Mouse (Mus musculus): ENCODE data around the gene Tmcc1. TPM values are rescaled to one million over a fixed set of nuclear protein-coding genes. Genes with fewer than 3 reads are reported as not detected.
A peak's percentile ranks its signal among the peaks of the same experiment; 100 is the strongest.
"Not testable (repeated sequence)": the region's sequence is repeated elsewhere in the genome, so short reads cannot be mapped to it uniquely, and the experiment has no call there.

Tmcc1 gene
- total RNA-seq, 2 experiments from 2014 or later = 14.7 to 18.3 TPM

- no peak for ATAC-seq (replicated peaks; ENCODE audit: low FRiP score, poor library complexity, severe bottlenecking)
Observed at GRCm38 (mm10) chr6:116154854-116155624, 38.2 kb downstream of the Tmcc1 start.

GRCm38 (mm10) chr6:116147386-116147785 lies 45.9 kb downstream of the Tmcc1 start:
- no peak for ATAC-seq (replicated peaks; ENCODE audit: low FRiP score, poor library complexity, severe bottlenecking)

- ATAC-seq (replicated peaks; ENCODE audit: low FRiP score, poor library complexity, severe bottlenecking) = no peak
Observed at GRCm38 (mm10) chr6:116141696-116142095, 51.6 kb downstream of the Tmcc1 start.

GRCm38 (mm10) chr6:116140782-116141181 lies 52.5 kb downstream of the Tmcc1 start:
- no peak for ATAC-seq (replicated peaks; ENCODE audit: low FRiP score, poor library complexity, severe bottlenecking)

GRCm38 (mm10) chr6:116139143-116139856 lies 54.0 kb downstream of the Tmcc1 start:
- no peak for ATAC-seq (replicated peaks; ENCODE audit: low FRiP score, poor library complexity, severe bottlenecking)

- ATAC-seq (replicated peaks; ENCODE audit: low FRiP score, poor library complexity, severe bottlenecking) = no peak
Observed at GRCm38 (mm10) chr6:116135971-116136632, 57.2 kb downstream of the Tmcc1 start.

GRCm38 (mm10) chr6:116133756-116134155 lies 59.5 kb downstream of the Tmcc1 start:
- ATAC-seq (replicated peaks; ENCODE audit: low FRiP score, poor library complexity, severe bottlenecking) = no peak

- ATAC-seq (replicated peaks; ENCODE audit: low FRiP score, poor library complexity, severe bottlenecking) = no peak
Observed at GRCm38 (mm10) chr6:116131771-116132170, 61.5 kb downstream of the Tmcc1 start.

- no peak for ATAC-seq (replicated peaks; ENCODE audit: low FRiP score, poor library complexity, severe bottlenecking)
Observed at GRCm38 (mm10) chr6:116128710-116129109, 64.6 kb downstream of the Tmcc1 start.

GRCm38 (mm10) chr6:116127918-116128443 lies 65.3 kb downstream of the Tmcc1 start:
- no peak for ATAC-seq (replicated peaks; ENCODE audit: low FRiP score, poor library complexity, severe bottlenecking)

GRCm38 (mm10) chr6:116126577-116126976 lies 66.7 kb downstream of the Tmcc1 start:
- ATAC-seq (replicated peaks; ENCODE audit: low FRiP score, poor library complexity, severe bottlenecking) = no peak

- ATAC-seq (replicated peaks; ENCODE audit: low FRiP score, poor library complexity, severe bottlenecking) = no peak
Observed at GRCm38 (mm10) chr6:116122881-116123280, 70.4 kb downstream of the Tmcc1 start.

- ATAC-seq (replicated peaks; ENCODE audit: low FRiP score, poor library complexity, severe bottlenecking) = no peak
Observed at GRCm38 (mm10) chr6:116119669-116120068, 73.6 kb downstream of the Tmcc1 start.

- not testable (repeated sequence) for ATAC-seq (replicated peaks; ENCODE audit: low FRiP score, poor library complexity, severe bottlenecking)
Observed at GRCm38 (mm10) chr6:116116634-116117033, 76.7 kb downstream of the Tmcc1 start.

- no peak for ATAC-seq (replicated peaks; ENCODE audit: low FRiP score, poor library complexity, severe bottlenecking)
Observed at GRCm38 (mm10) chr6:116110588-116110987, 82.7 kb downstream of the Tmcc1 start.

- peak; percentile 77 for ATAC-seq (replicated peaks; ENCODE audit: low FRiP score, poor library complexity, severe bottlenecking)
Observed at GRCm38 (mm10) chr6:116107471-116108358, 85.6 kb downstream of the Tmcc1 start.

- ATAC-seq (replicated peaks; ENCODE audit: low FRiP score, poor library complexity, severe bottlenecking) = 0 out of 2 replicates have a peak, but pooled peaks have one; percentile 21
Observed at GRCm38 (mm10) chr6:116106967-116107470, 86.3 kb downstream of the Tmcc1 start.

GRCm38 (mm10) chr6:116097579-116097978 lies 95.7 kb downstream of the Tmcc1 start:
- no peak for ATAC-seq (replicated peaks; ENCODE audit: low FRiP score, poor library complexity, severe bottlenecking)

- no peak for ATAC-seq (replicated peaks; ENCODE audit: low FRiP score, poor library complexity, severe bottlenecking)
Observed at GRCm38 (mm10) chr6:116089402-116089801, 103.9 kb downstream of the Tmcc1 start.

All from erythroblast, adult 5-6 weeks (primary cell).